In the genomic region with DNA sequence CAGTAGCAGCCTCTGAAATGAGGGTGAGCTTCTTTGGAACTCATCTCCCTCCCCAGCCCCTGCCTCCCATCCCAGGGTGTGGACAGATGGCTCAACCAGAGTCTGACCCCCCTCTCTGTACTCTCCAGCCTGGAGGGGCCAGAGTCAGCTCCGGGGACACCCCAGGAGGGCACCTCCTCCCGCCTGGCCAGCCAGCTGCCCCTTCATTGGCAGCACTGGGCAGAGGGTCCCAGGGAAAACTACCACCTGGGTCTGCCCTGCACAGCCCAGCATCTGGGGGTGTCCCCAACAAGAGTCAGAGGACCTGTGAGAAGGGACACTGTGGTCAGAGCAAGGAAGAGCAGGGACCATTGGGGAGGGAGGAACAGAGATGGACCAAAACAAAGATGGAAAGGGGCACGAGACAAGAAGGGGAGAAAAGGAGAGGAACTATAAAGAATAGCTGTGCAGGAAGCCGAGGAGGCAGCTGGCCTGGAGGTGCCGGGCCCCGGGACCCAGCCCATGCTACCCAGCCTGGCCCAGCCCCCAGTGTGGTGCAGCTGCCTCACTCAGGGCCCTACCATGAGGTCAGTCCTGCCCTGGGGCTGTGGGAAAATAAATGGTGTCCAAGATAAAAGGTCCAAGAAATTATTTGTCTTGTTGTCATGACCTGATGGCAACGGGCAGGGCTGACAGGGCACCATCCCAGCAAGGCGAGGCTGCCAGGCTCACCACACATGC, we compare ENCODE assay signal across 27 mouse cellular contexts. TPM values are rescaled to one million over a fixed set of nuclear protein-coding genes. Genes with fewer than 3 reads are reported as not detected.
DNase-seq lines count a peak whose midpoint lies in the region; ATAC-seq and TF ChIP-seq lines count a peak whose summit lies in the region.
"Had no signal": no experiment of that assay in that cellular context is flagged by ENCODE, and none has a peak within 500 bp of the region (broad histone marks: within the 10 kb centered on the region; RNA-seq: fewer than 3 reads in every experiment).

No protein-coding gene starts in this region.

- H3K4me2 ChIP-seq in heart, embryonic 14.5 days (ENCODE audit: low read length), result no peak overlapping the region
- no peak overlapping the region for H3K4me2 ChIP-seq in midbrain, embryonic 16.5 days (ENCODE audit: low read length)
- no peak overlapping the region for H3K4me2 ChIP-seq in midbrain, embryonic 15.5 days
- no peak overlapping the region for H3K4me2 ChIP-seq in hindbrain, postnatal 0 days (ENCODE audit: low read depth, low read length)
- H3K4me2 ChIP-seq: forebrain, embryonic 15.5 days; heart, embryonic 13.5 days; limb, embryonic 13.5 days; liver, embryonic 12.5 days; midbrain, embryonic 11.5 days had no signal

- H3K4me3 ChIP-seq in heart, embryonic 14.5 days (ENCODE audit: control insufficient read depth in 1 of 2, insufficient read depth in 1 of 2, low read depth in 1 of 2, low read length in 2 of 2), result no peak overlapping the region
- H3K4me3 ChIP-seq in midbrain, embryonic 16.5 days (ENCODE audit: low read depth, low read length), result no peak overlapping the region
- no peak overlapping the region for H3K4me3 ChIP-seq in midbrain, embryonic 15.5 days
- no peak overlapping the region for H3K4me3 ChIP-seq in embryonic facial prominence, embryonic 10.5 days
- no peak overlapping the region for H3K4me3 ChIP-seq in hindbrain, postnatal 0 days (ENCODE audit: low read length)
- H3K4me3 ChIP-seq: forebrain, embryonic 15.5 days; heart, embryonic 13.5 days; limb, embryonic 13.5 days; liver, embryonic 12.5 days; myocyte had no signal

- DNase-seq in heart, adult 8-10 months (ENCODE audit: low spot score), result no peak
- no peak for DNase-seq in embryonic facial prominence, embryonic 10.5 days (ENCODE audit: low spot score)
- DNase-seq in hindbrain, postnatal 0 days (ENCODE audit: low spot score), result no peak
- no peak for DNase-seq in frontal cortex, postnatal 36 days (ENCODE audit: low spot score in 2 of 2)
- DNase-seq: adrenal gland, postnatal 14 days; cerebellum, adult 2 months; cerebellum, postnatal 25 days; gastrocnemius, postnatal 10 days; heart, adult 18-20 months; heart, postnatal 36 days; kidney, adult 8-10 months; kidney, postnatal 36 days; lung, adult 18-20 months; lung, postnatal 10 days; right cerebral cortex, postnatal 4 days; thymus, postnatal 14 days had no signal

- no peaks in the 10 kb centered on the region for H3K9me3 ChIP-seq in heart, embryonic 14.5 days (ENCODE audit: control insufficient read depth, low read length)
- no peaks in the 10 kb centered on the region for H3K9me3 ChIP-seq in midbrain, embryonic 16.5 days (replicated peaks; ENCODE audit: control insufficient read depth, low read length, poor library complexity, severe bottlenecking)
- H3K9me3 ChIP-seq in midbrain, embryonic 15.5 days, result no peaks in the 10 kb centered on the region
- H3K9me3 ChIP-seq in embryonic facial prominence, embryonic 10.5 days, result no peaks in the 10 kb centered on the region
- H3K9me3 ChIP-seq in hindbrain, postnatal 0 days (ENCODE audit: low read length), result no peaks in the 10 kb centered on the region
- H3K9me3 ChIP-seq: forebrain, embryonic 15.5 days; limb, embryonic 13.5 days; liver, embryonic 12.5 days had no signal

- no peak overlapping the region for H3K9ac ChIP-seq in heart, embryonic 14.5 days (ENCODE audit: low read length)
- H3K9ac ChIP-seq in midbrain, embryonic 16.5 days (ENCODE audit: low read depth, low read length), result no peak overlapping the region
- no peak overlapping the region for H3K9ac ChIP-seq in midbrain, embryonic 15.5 days
- no peak overlapping the region for H3K9ac ChIP-seq in hindbrain, postnatal 0 days (replicated peaks; ENCODE audit: low read length)
- H3K9ac ChIP-seq: forebrain, embryonic 15.5 days; heart, embryonic 13.5 days; limb, embryonic 13.5 days; liver, embryonic 12.5 days had no signal

- no peak overlapping the region for H3K27ac ChIP-seq in heart, embryonic 14.5 days (replicated peaks in 1 of 2; ENCODE audit: control insufficient read depth in 1 of 2, insufficient read depth in 1 of 2, low read depth in 2 of 2, low read length in 2 of 2)
- H3K27ac ChIP-seq in midbrain, embryonic 16.5 days (ENCODE audit: low read length), result no peak overlapping the region
- no peak overlapping the region for H3K27ac ChIP-seq in midbrain, embryonic 15.5 days
- H3K27ac ChIP-seq in embryonic facial prominence, embryonic 10.5 days (replicated peaks), result peak overlapping the region; percentile 51; the same call in 1 of the 2 replicates
- H3K27ac ChIP-seq in hindbrain, postnatal 0 days, result no peak overlapping the region
- H3K27ac ChIP-seq: forebrain, embryonic 15.5 days; heart, embryonic 13.5 days; limb, embryonic 13.5 days; liver, embryonic 12.5 days had no signal

- WGBS in heart, embryonic 14.5 days, result 73% methylated on average over 8 of the region's 8 CpGs
- 68% methylated on average over 8 of the region's 8 CpGs for WGBS in midbrain, embryonic 16.5 days
- WGBS in midbrain, embryonic 15.5 days, result 73% methylated on average over 8 of the region's 8 CpGs
- 61% methylated on average over 8 of the region's 8 CpGs for WGBS in embryonic facial prominence, embryonic 10.5 days
- 51% methylated on average over 8 of the region's 8 CpGs for WGBS in hindbrain, postnatal 0 days

- H3K27me3 ChIP-seq in heart, embryonic 14.5 days (ENCODE audit: control insufficient read depth, insufficient read depth, low read length), result no peaks in the 10 kb centered on the region
- H3K27me3 ChIP-seq in midbrain, embryonic 16.5 days (ENCODE audit: control insufficient read depth, insufficient read depth, low read depth, low read length), result no peaks in the 10 kb centered on the region
- no peaks in the 10 kb centered on the region for H3K27me3 ChIP-seq in midbrain, embryonic 15.5 days (replicated peaks)
- H3K27me3 ChIP-seq in embryonic facial prominence, embryonic 10.5 days (replicated peaks; ENCODE audit: low read depth, poor library complexity, severe bottlenecking), result no peaks in the 10 kb centered on the region
- no peaks in the 10 kb centered on the region for H3K27me3 ChIP-seq in hindbrain, postnatal 0 days (ENCODE audit: insufficient read depth, low read length)
- H3K27me3 ChIP-seq: forebrain, embryonic 15.5 days had no signal

- peaks cover 2 to 11% of the 10 kb centered on the region in 2 experiments; a peak in 2 of 4 replicates for H3K4me1 ChIP-seq in heart, embryonic 14.5 days (ENCODE audit: control insufficient read depth in 2 of 2, insufficient read depth in 2 of 2, low read length in 2 of 2)
- H3K4me1 ChIP-seq in midbrain, embryonic 16.5 days (ENCODE audit: control insufficient read depth, insufficient read depth, low read length), result no peaks in the 10 kb centered on the region
- no peaks in the 10 kb centered on the region for H3K4me1 ChIP-seq in midbrain, embryonic 15.5 days
- H3K4me1 ChIP-seq in embryonic facial prominence, embryonic 10.5 days, result peaks cover 16% of the 10 kb centered on the region; the same call in 1 of the 2 replicates
- H3K4me1 ChIP-seq in hindbrain, postnatal 0 days (ENCODE audit: insufficient read depth, low read length), result no peaks in the 10 kb centered on the region
- H3K4me1 ChIP-seq: forebrain, embryonic 15.5 days; limb, embryonic 13.5 days; liver, embryonic 12.5 days had no signal

- H3K36me3 ChIP-seq in heart, embryonic 14.5 days (ENCODE audit: control insufficient read depth, insufficient read depth, low read length), result no peaks in the 10 kb centered on the region
- no peaks in the 10 kb centered on the region for H3K36me3 ChIP-seq in midbrain, embryonic 16.5 days (ENCODE audit: control insufficient read depth, insufficient read depth, low read length)
- no peaks in the 10 kb centered on the region for H3K36me3 ChIP-seq in midbrain, embryonic 15.5 days (replicated peaks)
- H3K36me3 ChIP-seq in embryonic facial prominence, embryonic 10.5 days (replicated peaks), result no peaks in the 10 kb centered on the region
- no peaks in the 10 kb centered on the region for H3K36me3 ChIP-seq in hindbrain, postnatal 0 days (ENCODE audit: insufficient read depth, low read length)
- H3K36me3 ChIP-seq: forebrain, embryonic 15.5 days; heart, embryonic 13.5 days; liver, embryonic 12.5 days had no signal

- no peak for TF ChIP-seq CTCF in hindbrain, postnatal 0 days (IDR thresholded peaks at IDR 0.05; ENCODE audit: low read depth)

- 0 out of 2 replicates have a peak, but pooled peaks have one; percentile 29 for ATAC-seq in heart, embryonic 14.5 days (ENCODE audit: insufficient number of reproducible peaks, insufficient read depth, low FRiP score, low read depth)
- ATAC-seq in midbrain, embryonic 16.5 days, result 0 out of 2 replicates have a peak, but pooled peaks have one; percentile 28
- ATAC-seq in midbrain, embryonic 15.5 days (replicated peaks), result no peak
- ATAC-seq in hindbrain, postnatal 0 days, result 0 out of 2 replicates have a peak, but pooled peaks have one; percentile 10
- ATAC-seq: CD4-positive, CD25-positive, alpha-beta regulatory T cell, adult 4 months; forebrain, embryonic 15.5 days; inflammation-experienced regulatory T-cells, adult 6 months; liver, embryonic 12.5 days had no signal

RNA-seq across cellular contexts. Expression of gene Fgf18, which starts 14.4 kb away (rescaled TPM):
- polyA plus RNA-seq in heart, embryonic 14.5 days (2014; fragmentation: Nextera tagmentation; extraction: Ambion mirVana), result 7.9 and 9.5 TPM in 2 replicates
- 1 to 10 TPM; 3.0 to 5.6 (median 4.9) TPM for total RNA-seq in heart, adult 8-10 months (2022)
- polyA plus RNA-seq in midbrain, embryonic 16.5 days (2015; fragmentation: Nextera tagmentation; extraction: Ambion mirVana), result 2.7 and 4.8 TPM in 2 replicates
- polyA plus RNA-seq in midbrain, embryonic 15.5 days (2015; fragmentation: Nextera tagmentation; extraction: Ambion mirVana), result 3.8 and 5.0 TPM in 2 replicates
- 2.8 and 3.4 TPM in 2 replicates for polyA plus RNA-seq in embryonic facial prominence, embryonic 10.5 days (2016; fragmentation: Nextera tagmentation; extraction: Ambion mirVana)
- 6.3 and 10.1 TPM in 2 replicates for total RNA-seq in hindbrain, postnatal 0 days (2014; rRNA removed)
- 10.0 and 10.3 TPM in 2 replicates for polyA plus RNA-seq in hindbrain, postnatal 0 days (2015; fragmentation: Nextera tagmentation; extraction: Ambion mirVana)
- polyA plus RNA-seq: CD4-positive, CD25-positive, alpha-beta regulatory T cell, adult 4 months; inflammation-experienced regulatory T-cells, adult 6 months had no signal

RNA-seq across cellular contexts. Expression of gene Npm1, which starts 30.2 kb away (rescaled TPM):
- polyA plus RNA-seq in heart, embryonic 14.5 days (2014; fragmentation: Nextera tagmentation; extraction: Ambion mirVana), result 465 and 517 TPM in 2 replicates
- total RNA-seq in heart, adult 8-10 months (2022), result 100 to 1,000 TPM; 139 to 175 (median 148) TPM
- 349 and 380 TPM in 2 replicates for polyA plus RNA-seq in midbrain, embryonic 16.5 days (2015; fragmentation: Nextera tagmentation; extraction: Ambion mirVana)
- 375 and 382 TPM in 2 replicates for polyA plus RNA-seq in midbrain, embryonic 15.5 days (2015; fragmentation: Nextera tagmentation; extraction: Ambion mirVana)
- polyA plus RNA-seq in embryonic facial prominence, embryonic 10.5 days (2016; fragmentation: Nextera tagmentation; extraction: Ambion mirVana), result 1,564 and 1,604 TPM in 2 replicates
- 143 and 182 TPM in 2 replicates for total RNA-seq in hindbrain, postnatal 0 days (2014; rRNA removed)
- 395 and 396 TPM in 2 replicates for polyA plus RNA-seq in hindbrain, postnatal 0 days (2015; fragmentation: Nextera tagmentation; extraction: Ambion mirVana)
